Mouse (Mus musculus) CD4-positive naive resting alpha-beta T cell, adult 57 days (primary cell): ENCODE data around the gene C7. TPM values are rescaled to one million over a fixed set of nuclear protein-coding genes. Genes with fewer than 3 reads are reported as not detected.

Source experiments
- total RNA-seq: library from RNA; stranded (reverse); gene quantifications from one replicate; pipeline ENCODE4 v1.2.4, GENCODE M21; 2023

Gene C7
- not detected for total RNA-seq

DNA sequence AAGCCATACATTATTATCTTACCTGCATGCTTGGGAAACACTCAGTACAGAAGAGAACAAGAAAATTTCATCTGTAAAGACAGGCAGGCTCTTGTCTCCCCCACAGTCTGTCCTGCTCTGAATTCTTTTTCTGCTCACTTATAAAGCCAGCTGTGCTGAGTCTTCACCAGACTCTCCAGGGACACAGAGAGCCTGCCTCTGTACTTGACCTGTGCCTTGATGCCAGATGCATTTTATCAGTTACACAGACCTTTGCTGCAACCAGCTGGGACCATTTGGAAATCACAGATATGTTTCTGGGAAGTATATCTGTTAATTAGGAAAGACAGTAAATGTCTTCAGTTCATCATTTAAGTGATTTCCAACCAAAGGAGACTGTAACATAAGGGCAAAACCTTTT lies at the start of gene C7:
TSS of gene C7 (minus strand) at position 106 of the 400 bp plus-strand sequence.

GRCm38 (mm10) chr15:5107686-5108654 lies 44.4 kb upstream of the C7 start, which contains the start of gene Card6:
Gene Card6, minus strand, starts transcription at chr15:5108539.

Other genes starting within 250 kb of the C7 start
- gene Mroh2b, start 165.0 kb downstream of the C7 start, total RNA-seq, result not detected
- gene Card6, start 44.8 kb upstream of the C7 start, total RNA-seq, result 102 TPM
- 945 TPM for gene Rpl37, start 52.9 kb upstream of the C7 start, total RNA-seq
- 22.7 TPM for gene Prkaa1, start 80.1 kb upstream of the C7 start, total RNA-seq
- gene Ttc33, start 121.8 kb upstream of the C7 start, total RNA-seq, result 18.7 TPM
- gene Ptger4, start 180.4 kb upstream of the C7 start, total RNA-seq, result 51.7 TPM